In the genomic region with DNA sequence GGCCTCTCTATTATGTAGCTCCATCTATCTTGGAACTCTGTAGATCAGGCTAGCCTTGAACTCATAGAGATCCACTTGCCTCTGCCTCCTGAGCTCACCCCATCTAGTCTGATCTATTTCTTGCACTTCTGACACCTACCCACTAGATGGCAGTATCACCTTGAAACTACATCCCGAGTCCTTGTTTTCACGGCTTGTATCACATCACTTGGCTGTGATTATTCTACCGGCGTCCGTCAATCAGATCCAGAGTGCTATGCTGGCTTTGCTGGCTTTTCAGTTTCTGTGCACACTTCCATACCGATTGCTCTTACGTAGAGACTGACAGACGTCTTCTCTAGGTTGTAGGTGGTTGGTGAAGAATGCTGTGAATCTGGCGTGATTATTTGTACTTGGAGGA, we compare ENCODE assay signal across 9 mouse cellular contexts. TPM values are rescaled to one million over a fixed set of nuclear protein-coding genes. Genes with fewer than 3 reads are reported as not detected.
DNase-seq lines count a peak whose midpoint lies in the region; ATAC-seq and TF ChIP-seq lines count a peak whose summit lies in the region.
"Had no signal": no experiment of that assay in that cellular context is flagged by ENCODE, and none has a peak within 500 bp of the region (broad histone marks: within the 10 kb centered on the region; RNA-seq: fewer than 3 reads in every experiment).

No protein-coding gene starts in this region.

- H3K4me1 ChIP-seq in cerebellum, adult 2 months (ENCODE audit: control insufficient read depth, insufficient read depth, low read length), result peaks cover 21% of the 10 kb centered on the region
- peaks cover 6% of the 10 kb centered on the region for H3K4me1 ChIP-seq in heart, postnatal 0 days (ENCODE audit: control insufficient read depth, insufficient read depth)

- no peak for TF ChIP-seq POLR2A in cerebellum, adult 2 months (IDR thresholded peaks at IDR 0.05; ENCODE audit: borderline replicate concordance, insufficient read depth, low read length)

- H3K36me3 ChIP-seq in heart, postnatal 0 days (replicated peaks; ENCODE audit: control insufficient read depth, insufficient read depth, low read length), result peaks cover 3% of the 10 kb centered on the region

- H3K9me3 ChIP-seq in heart, postnatal 0 days (replicated peaks; ENCODE audit: control insufficient read depth, low read length), result no peaks in the 10 kb centered on the region

- H3K4me2 ChIP-seq in heart, postnatal 0 days (ENCODE audit: low read depth, low read length), result no peak overlapping the region

- WGBS in cerebellum, adult 2 months, result 52% methylated on average over 9 of the region's 9 CpGs
- WGBS in heart, postnatal 0 days, result 50% methylated on average over 9 of the region's 9 CpGs

- H3K4me3 ChIP-seq in cerebellum, adult 2 months (replicated peaks; ENCODE audit: insufficient read depth, low read depth, low read length), result no peak overlapping the region
- H3K4me3 ChIP-seq in heart, postnatal 0 days (ENCODE audit: low read depth, low read length), result no peak overlapping the region

- TF ChIP-seq CTCF in cerebellum, adult 2 months (IDR thresholded peaks at IDR 0.05; ENCODE audit: borderline replicate concordance, insufficient read depth, low read depth, low read length), result peak; percentile 44; the same call in 1 of the 2 replicates
- TF ChIP-seq CTCF in heart, postnatal 0 days (IDR thresholded peaks at IDR 0.05; ENCODE audit: low read depth), result peak; percentile 80

- peak in 1 of 2 experiments; percentile 49 for DNase-seq in cerebellum, adult 2 months
- DNase-seq in cerebellum, adult 11 months, result no peak
- DNase-seq in left cerebral cortex, postnatal 25 days (ENCODE audit: low spot score in 2 of 2), result peak; percentile 44 to 74
- no peak for DNase-seq in left cerebral cortex, postnatal 4 days
- peak; percentile 85 for DNase-seq in brain, adult 2 months (ENCODE audit: low read depth, low spot score)
- DNase-seq in heart, postnatal 0 days (ENCODE audit: low spot score), result no peak
- peak; percentile 61 for DNase-seq in mesoderm, embryonic 11.5 days (ENCODE audit: low read depth, low spot score)
- no peak for DNase-seq in urinary bladder, adult 18-20 months (ENCODE audit: low spot score in 2 of 2)

- TF ChIP-seq EP300 in heart, postnatal 0 days (IDR thresholded peaks at IDR 0.05; ENCODE audit: low read depth), result no peak

- ATAC-seq in heart, postnatal 0 days (ENCODE audit: insufficient read depth, low read depth), result no peak

- intact Hi-C loops in left cerebral cortex, postnatal 25 days (cut with DNase I), result loop anchor here (2.0 kb wide), 1 partner anchor 74 kb away; no protein-coding TSS in a partner anchor
- intact Hi-C loops in left cerebral cortex, postnatal 4 days (cut with DNase I), result loop anchor here (5.0 kb wide), 1 partner anchor 75 kb away; no protein-coding TSS in a partner anchor

- no peak overlapping the region for H3K9ac ChIP-seq in heart, postnatal 0 days (replicated peaks; ENCODE audit: low read depth, low read length)

- H3K27me3 ChIP-seq in cerebellum, adult 2 months (ENCODE audit: control insufficient read depth, insufficient read depth, low read length), result no peaks in the 10 kb centered on the region
- no peaks in the 10 kb centered on the region for H3K27me3 ChIP-seq in heart, postnatal 0 days (ENCODE audit: control insufficient read depth, insufficient read depth, low read length)

- H3K27ac ChIP-seq in cerebellum, adult 2 months (ENCODE audit: insufficient read depth, low read length), result no peak overlapping the region
- no peak overlapping the region for H3K27ac ChIP-seq in heart, postnatal 0 days (ENCODE audit: low read depth)

RNA-seq across cellular contexts. Expression of gene Mthfd1, which starts 11.8 kb away (rescaled TPM):
- 44.4 and 52.6 TPM in 2 replicates for polyA plus RNA-seq in cerebellum, adult 2 months (2012; rRNA removed)
- total RNA-seq in left cerebral cortex, postnatal 25 days (2021), result 10 to 100 TPM; 34.4 to 36.1 TPM
- total RNA-seq in left cerebral cortex, postnatal 4 days (2021), result 10 to 100 TPM; 34.4 to 37.2 TPM
- 18.3 and 23.8 TPM in 2 replicates for total RNA-seq in heart, postnatal 0 days (2014; rRNA removed; ENCODE audit: low replicate concordance)
- polyA plus RNA-seq in heart, postnatal 0 days (2015; fragmentation: Nextera tagmentation; extraction: Ambion mirVana), result 20.8 and 23.8 TPM in 2 replicates

RNA-seq across cellular contexts. Expression of gene Tex21, which starts 20.3 kb away (rescaled TPM):
- not detected in 2 replicates for polyA plus RNA-seq in cerebellum, adult 2 months (2012; rRNA removed)
- total RNA-seq in left cerebral cortex, postnatal 25 days (2021), result not detected
- total RNA-seq in left cerebral cortex, postnatal 4 days (2021), result not detected
- not detected in 2 replicates for total RNA-seq in heart, postnatal 0 days (2014; rRNA removed; ENCODE audit: low replicate concordance)
- polyA plus RNA-seq in heart, postnatal 0 days (2015; fragmentation: Nextera tagmentation; extraction: Ambion mirVana), result 0.07 and 0.11 TPM in 2 replicates
- polyA plus RNA-seq: heart, embryonic 16.5 days had no signal

RNA-seq across cellular contexts. Expression of gene Akap5, which starts 57.8 kb away (rescaled TPM):
- polyA plus RNA-seq in cerebellum, adult 2 months (2012; rRNA removed), result 3.8 and 4.4 TPM in 2 replicates
- 100 to 1,000 TPM in 1 of 2 experiments, 10 to 100 TPM in 1; 95.4 to 108 TPM for total RNA-seq in left cerebral cortex, postnatal 25 days (2021)
- 10 to 100 TPM; 29.9 to 37.0 TPM for total RNA-seq in left cerebral cortex, postnatal 4 days (2021)
- total RNA-seq in heart, postnatal 0 days (2014; rRNA removed; ENCODE audit: low replicate concordance), result 0.50 and 3.7 TPM in 2 replicates
- 1.1 TPM in 2 replicates for polyA plus RNA-seq in heart, postnatal 0 days (2015; fragmentation: Nextera tagmentation; extraction: Ambion mirVana)

Comparison
In these comparisons a context has a peak if more than half of its experiments do, and no peak if none do; other contexts are left out.
1. DNase-seq: peak in left cerebral cortex, postnatal 25 days (2 of 2), brain, adult 2 months (single experiment) and mesoderm, embryonic 11.5 days (single experiment); none in cerebellum, adult 11 months (single experiment), left cerebral cortex, postnatal 4 days (single experiment), heart, postnatal 0 days (single experiment) and urinary bladder, adult 18-20 months (0 of 2).